Mouse (Mus musculus) layer of hippocampus, postnatal 14 days (tissue): ENCODE results near the gene Med21. TPM values are rescaled to one million over a fixed set of nuclear protein-coding genes. Genes with fewer than 3 reads are reported as not detected.

ENCODE experiments used
- DNase-seq, 2 experiments: peaks; one replicate each; pipeline ENCODE4 v3.0.0; 2021 to 2022; ENCODE audit warnings: low spot score in 2 of 2, mixed read lengths in 1 of 2
- long read RNA-seq, 2 experiments: library from polyadenylated mRNA; stranded (forward); transcript quantifications; one replicate each; pipeline ENCODE4 v2.0.0; 2021
- total RNA-seq, 2 experiments: library from RNA; stranded (reverse); gene quantifications; 2 replicates each; pipeline ENCODE4 v1.2.3; 2021

Med21 gene
- 10 to 100 TPM; 37.2 to 47.0 TPM for total RNA-seq
- long read RNA-seq, experiment 1, transcript Med21-201 (4 exons, 814 nt) = major isoform, 21 of 25 reads
- long read RNA-seq, experiment 1, partial matches to known transcripts = 0 of 25 reads
- long read RNA-seq, experiment 1, other reads (novel, unspliced or antisense) = 3 of 25 reads
- long read RNA-seq, experiment 2, transcript Med21-201 (4 exons, 814 nt) = major isoform, 38 of 40 reads
- long read RNA-seq, experiment 2, partial matches to known transcripts = 0 of 40 reads
- long read RNA-seq, experiment 2, other reads (novel, unspliced or antisense) = 2 of 40 reads

DNA sequence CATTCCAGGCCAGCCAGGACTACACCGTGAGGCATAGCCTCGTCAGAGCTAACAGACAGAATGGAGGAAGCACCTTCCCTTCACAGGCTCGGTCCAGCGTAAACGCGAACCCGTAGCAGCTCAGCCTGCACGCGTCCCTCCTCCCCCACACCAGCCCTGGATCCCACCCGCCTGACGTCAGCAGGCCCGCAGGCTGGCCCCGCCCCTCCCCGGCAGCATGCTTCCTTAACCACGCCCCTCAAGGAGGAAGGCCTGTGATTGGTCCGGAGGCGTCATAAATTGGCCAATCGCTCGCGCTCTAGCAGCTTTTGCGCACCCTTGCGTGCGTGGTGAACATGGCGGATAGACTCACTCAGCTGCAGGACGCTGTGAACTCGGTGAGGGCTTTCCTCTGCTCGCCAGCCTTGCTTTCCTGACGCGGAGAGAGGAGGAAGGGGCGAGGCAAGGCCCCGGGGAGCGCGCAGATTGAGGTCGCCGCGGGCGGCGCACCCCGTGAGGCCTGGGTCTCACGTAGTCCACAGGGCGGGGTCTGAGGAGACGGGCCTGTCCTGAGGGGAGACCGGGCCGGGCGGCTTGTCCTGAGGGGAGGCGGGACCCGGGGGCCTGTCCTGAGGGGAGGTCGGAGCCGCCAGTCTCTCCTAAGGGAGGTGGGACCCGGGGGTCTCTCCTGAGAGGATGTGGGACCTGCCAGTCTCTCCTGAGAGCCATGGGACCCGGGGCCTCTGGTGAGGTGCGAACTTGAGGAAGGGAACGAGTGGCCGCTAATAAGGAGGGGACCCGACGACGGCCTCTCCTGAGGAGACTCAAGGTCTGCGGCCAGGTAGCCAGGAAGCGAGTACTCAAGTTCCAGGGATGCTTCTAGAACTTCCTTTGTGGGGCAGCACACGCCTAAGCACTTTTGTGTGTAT is at the start of gene Med21, which contains the start of gene Tm7sf3:
TSS of gene Med21 (plus strand) at position 272 of the 908 bp plus-strand sequence.
TSS of gene Tm7sf3 (minus strand) at position 549 of the 908 bp plus-strand sequence.
- peak; percentile 94 to 99 for DNase-seq

DNA sequence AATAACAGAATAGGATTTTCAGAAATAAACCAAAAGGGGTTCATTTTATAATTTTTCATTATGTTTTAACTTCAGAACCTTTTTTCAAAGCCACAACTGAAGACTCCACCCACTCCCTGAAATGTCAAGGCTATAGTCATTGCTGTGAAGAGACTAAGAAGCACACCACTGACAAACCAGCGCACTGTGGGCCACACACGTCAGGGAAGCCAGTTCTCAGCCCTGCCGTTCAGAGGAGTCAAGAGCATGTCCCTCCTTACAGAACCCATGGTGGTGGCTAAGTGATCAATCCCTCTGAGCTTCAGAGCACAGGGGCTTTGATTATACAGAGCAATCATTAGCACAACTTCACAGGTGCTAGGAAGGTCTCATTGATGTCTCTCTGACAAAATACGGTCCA is 39.7 kb upstream of the Med21 start:
- no peak for DNase-seq

DNA sequence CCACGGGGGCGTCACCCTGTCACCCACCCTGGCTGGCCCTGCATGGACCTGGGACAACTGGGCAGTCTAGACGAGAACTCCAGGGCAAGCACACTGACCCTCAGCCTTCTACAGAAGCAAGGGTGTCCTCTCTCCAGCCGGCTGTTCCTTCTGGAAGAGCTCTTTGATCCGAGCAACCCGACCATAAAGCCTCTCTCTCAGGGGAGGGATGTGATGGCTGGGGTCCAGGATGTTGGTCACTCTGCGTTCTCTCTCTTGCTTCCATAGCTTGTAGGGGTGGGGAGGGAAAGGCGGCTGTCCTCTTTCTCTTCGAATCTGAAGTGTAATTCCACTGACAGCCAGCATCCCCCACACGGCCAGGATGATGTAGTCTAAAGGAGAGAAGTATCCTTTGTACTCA is 38.7 kb upstream of the Med21 start:
- no peak for DNase-seq

DNA sequence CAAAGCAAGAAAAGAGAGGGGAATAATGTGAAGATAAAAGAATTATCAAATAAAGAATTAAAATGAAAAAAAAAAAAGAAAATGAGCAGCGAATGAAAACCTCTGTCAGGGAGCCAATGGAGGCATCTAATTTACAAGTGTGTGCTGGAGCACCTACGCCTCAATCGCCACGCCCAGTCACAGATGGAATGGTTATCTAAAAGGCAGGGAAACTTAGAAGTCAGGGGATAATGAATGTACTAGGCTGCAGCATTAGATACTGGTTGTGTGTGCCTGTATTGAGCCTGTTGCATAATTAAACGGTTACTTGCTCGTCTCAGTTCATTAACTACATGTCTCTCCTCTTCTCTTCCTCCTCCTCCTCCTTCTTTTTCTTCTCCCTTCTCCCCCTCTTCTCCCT is 31.0 kb upstream of the Med21 start:
- no peak for DNase-seq

DNA sequence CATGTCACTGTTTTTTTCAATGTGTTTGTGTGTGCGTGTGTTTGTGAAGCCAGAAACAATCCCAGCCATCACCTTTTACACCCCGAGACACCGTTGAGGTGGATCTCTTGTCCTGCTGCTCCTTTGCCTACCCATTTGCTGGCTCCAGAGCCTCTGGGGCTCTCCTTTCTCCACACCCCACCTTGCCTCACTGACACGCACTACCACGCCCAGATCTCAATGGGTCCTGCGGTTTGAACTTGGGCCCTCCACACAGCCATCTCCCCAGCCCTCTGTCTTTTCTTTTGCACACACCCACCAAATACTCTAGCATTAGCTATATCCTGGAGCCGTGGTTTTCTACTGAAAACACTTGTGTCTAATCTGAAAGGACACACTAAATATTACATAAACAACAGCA is 30.4 kb upstream of the Med21 start:
- DNase-seq = no peak

DNA sequence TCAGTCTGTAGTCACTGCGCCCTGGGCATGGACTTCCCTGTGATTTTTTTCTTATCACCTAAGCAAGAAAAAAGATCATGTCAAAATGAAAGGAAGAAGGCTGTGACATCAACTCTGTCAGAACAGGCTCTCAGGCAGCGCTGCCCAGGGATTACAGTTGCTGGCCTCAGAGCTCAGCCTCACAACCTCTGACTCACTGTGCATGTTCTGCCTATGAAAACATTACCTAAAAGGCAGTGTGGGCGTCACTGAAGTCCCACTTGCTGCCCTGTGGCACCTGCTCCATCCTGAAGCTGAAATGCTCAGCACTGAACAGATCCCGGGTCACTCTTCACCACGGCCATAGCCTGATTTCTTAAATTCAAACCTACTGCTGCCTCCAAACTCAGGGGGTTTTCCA is 29.6 kb upstream of the Med21 start:
- DNase-seq = no peak

DNA sequence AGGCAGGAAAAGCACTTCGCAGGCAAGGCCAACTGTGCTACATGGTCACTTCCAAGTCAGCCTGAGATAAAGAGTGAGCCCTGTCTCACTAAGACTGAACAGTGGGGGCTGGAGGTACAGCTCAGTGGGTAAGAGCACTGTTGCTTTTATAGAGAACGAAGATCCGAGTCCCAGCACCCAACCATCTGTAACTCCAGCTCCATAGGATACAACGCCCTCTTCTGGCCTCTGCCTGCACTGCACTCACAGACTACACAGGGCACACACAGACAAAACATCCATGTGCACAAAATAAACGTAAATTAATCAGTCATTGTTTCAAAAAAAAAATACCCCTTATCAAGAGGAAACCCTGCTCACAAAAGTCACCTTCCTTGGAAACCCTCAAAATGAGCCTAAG is 28.4 kb upstream of the Med21 start:
- no peak for DNase-seq

DNA sequence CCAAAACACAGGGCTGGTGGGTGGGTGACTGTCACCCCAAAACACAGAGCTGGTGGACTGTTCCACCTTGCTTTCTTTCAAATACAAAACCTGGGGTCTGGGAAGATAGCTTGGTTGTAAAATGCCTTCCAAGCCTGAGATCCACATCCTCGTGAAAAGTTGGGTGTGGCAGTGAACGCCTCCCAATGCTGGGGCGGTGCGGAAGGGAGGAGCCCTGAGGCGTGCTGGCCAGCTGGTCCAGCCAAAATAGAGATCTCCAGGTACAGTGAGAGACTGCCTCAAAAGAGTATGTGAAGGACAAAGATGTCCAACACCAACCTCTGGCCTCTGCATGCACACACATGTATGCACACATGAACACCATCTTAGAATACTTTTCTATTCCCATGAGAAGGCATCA is 27.8 kb upstream of the Med21 start:
- DNase-seq = no peak

DNA sequence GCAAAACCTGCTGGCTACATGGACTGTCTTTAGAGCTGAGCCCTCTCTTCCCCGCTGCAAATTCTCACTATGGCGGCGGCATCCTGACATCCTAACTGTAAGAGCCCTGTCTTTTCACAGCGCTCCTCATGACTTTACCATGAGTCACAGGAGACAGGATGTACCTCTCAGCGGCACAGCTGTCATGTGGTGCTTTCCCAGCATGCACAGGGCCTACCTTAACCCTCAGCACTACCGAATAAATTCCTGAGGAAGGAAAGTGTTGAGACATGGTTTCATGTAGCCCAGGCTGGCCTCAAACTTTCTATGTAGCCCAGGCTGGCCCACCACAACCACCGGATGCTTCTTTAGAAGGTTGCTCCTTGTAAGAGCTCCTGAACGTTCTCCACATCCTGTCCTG is 26.5 kb upstream of the Med21 start:
- DNase-seq = no peak

DNA sequence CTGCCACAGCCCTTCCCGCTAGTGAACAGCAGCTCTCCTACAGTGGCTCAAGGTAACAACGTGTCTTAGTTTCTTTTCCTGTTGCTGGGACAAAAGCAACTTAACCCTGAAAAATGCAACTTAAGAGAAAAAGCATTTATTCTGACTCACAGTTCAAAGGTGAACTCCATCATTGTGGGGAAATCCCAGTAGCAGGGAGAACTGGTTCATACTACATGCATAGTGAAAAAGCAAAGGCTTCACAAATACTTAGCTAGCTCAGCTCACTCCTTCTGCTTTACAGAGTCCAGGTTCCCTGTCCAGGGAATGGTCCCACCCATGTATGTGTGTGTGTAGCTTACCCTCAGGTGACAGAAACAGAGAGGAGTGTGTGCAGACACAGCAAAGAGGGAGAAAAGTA is 25.7 kb upstream of the Med21 start:
- no peak for DNase-seq

DNA sequence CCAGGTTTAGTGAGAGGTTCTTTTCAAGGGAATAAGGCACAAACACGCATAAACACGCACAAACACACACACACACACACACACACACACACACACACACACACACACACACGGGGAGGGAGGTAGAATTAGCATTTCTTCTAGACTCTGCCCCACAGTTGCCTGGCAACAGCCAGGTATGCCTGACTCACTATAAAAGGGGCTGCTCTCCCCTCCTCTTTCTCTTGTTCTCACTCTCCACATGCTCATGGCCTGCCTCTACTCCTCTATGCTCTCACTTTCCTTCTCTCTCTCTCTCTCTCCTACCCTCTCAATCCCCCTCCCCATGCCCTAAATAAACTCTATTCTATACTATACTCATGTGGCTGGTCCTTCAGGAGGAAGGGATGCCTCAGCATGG is 14.2 kb upstream of the Med21 start:
- DNase-seq = no peak

DNA sequence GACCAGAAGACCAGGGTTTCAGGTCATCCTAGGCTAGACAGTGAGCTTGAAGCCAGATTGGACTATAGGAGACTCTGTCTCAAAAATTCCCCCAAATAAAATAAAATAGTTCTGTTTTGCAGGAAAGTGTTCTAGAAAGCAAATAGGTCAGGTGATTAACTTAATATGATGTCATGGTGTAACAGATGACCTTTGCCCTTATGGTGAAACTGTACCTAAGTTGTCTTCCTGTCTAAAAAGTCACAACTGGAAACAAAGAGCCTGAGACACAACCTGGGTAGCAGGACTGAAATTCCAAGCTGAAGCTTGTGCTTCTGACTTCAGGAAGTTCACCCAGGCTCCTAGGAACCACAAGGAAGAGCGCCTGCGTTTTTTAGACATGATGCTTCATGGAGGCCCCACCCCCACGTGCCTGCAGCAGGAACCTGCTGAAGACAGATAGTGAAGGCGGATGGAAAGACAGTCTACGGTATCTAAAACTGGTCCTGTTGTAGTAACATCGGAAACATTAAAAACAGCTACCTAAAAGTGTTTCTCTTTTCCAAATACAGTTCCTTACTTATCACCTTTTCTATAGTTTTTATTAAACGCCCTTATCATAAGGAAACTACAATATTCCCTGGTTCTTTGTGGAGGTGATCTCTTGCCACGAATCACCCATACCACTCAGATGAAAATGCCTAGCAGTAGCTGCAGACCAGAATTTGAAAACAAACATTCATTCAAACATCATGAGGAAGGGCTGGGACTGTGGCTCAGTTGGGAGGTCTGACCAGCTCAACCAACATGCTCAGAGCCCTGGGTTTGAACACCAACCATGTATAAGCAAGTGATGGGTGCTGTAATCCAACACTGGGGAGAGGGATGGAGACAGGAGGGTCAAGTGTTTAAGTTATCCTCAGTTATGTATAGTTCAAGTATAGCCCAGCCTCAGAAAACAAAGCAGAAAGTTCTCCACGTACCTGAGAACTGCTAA is 12.3 kb upstream of the Med21 start:
- DNase-seq = no peak

DNA sequence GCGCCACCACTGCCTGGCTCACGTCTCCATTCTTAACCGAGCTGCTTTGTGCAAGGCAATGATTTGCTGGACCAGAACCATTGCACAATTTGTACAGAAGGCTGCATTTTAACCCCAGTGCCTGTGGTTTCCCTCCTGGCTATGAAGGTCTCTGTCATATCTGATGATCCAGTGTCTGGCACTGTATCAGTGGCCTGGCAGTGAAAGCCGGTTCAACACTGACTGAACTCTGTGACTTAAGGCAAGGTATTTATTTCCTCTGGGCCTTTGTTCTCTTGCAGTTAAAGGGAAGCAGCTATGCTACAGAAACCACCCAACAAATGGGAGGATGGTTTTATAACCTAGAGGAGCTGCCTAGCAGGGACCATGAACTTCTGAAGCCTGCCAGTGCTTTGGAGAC is 11.4 kb upstream of the Med21 start:
- no peak for DNase-seq

DNA sequence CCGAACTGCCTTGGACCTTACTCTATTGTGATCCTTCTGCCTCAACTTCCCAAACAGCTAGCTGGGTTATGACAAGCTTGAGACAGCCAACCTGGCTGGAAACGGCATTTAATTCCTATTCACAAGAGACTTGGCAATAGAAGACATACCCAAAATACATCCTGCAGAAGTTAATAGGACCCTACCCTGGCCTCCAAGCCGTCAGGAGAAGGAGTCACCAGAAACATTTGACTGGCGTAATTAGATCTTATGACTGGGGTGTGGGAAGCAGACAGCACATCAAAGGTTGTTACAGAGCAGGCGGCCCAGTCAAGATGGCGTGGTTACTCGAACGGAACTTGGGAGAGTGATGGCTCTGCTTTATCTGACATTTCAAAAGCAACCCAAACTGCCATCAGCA is 10.5 kb upstream of the Med21 start:
- no peak for DNase-seq

DNA sequence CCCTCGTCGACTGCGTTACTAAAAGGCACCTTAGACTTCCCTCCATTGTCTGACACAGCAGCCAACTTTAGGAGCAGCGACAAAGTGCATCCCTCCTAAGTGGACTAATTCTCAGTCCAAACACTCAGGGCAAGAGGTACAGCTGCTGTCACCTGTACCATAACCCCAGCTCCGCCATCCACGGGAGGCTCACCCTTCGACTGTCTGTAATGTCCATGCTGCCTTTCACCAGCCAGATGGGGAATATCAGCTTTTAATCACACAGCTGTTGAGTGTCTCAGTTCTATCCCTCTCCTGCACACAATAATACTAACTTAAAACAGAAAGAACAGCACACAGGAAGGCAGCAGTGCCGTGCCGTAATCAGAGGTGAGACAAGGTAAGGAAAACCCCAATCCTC is 9.9 kb upstream of the Med21 start:
- no peak for DNase-seq

DNA sequence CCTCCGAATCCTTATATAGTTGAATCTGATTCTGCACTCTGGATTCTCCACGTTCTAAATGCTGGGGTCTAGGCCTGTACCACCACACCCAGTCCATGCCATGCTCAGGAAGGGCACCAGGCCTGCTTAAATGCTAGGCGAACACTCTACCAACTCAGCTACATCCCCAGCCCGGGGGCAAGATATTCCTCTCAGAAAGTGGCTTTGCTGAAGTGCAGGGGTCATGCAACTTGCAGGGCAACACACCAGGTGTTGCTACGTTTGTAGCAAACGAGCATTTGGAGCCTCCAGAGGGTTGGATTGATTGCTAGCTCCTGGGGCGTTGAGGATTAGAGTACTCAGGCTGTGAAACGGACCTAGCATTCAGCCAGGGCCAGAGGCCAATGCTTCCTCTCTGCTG is 9.2 kb upstream of the Med21 start:
- DNase-seq = no peak

DNA sequence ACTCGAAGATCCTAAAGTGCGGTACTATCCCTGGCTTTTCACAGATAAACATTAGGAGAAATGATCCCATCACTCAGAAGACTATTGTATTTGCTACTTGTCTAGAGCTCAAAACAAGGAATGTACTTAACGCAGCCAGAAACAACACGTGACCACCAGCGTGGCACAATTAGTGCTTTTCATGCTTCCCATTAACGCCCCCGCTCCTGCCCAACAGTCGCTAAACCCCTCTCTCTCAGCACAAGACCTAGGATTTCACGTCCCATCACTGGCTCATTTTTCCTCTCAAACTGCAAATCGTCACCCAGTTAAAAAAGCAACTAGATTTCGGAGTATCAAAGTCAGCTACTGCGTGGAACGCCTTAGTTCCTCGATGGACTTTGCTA is 8.7 kb upstream of the Med21 start:
- peak; percentile 41 to 59 for DNase-seq

DNA sequence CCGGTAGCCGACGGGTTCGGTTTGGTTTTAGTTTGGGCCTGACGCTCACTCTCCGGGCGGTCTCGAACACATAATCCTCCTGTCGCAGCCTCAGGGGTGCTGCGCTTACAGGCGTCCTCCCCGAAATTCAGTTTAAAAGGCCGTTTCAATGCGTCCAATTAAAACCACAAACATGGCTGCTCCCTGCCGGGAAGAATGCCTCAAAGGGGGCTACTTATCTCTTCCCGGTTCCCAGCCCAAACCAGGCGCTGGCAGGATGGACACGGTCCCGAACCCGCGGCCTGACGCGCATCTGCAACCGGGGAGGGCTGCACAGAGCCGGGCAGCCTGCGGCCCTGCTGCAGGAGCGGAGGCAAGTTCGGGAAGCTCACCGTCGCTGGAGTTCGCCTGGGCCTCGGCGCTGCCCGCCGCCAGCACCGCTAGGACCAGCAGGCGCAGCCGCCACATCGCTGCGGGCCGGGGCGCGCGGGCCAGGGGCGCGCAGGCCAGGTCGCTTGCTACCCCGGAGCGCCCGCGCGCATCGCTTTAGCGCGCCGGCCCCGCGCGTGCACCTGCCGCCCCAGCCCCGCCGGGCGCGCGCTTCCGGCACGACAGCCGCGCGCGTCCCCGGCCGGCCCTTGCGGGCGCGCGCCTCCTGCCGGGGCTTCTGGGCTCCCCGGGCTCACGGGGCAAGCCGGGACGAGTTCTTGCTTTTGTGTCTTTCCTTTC is 8.2 kb upstream of the Med21 start:
- DNase-seq = peak; percentile 62 to 77

DNA sequence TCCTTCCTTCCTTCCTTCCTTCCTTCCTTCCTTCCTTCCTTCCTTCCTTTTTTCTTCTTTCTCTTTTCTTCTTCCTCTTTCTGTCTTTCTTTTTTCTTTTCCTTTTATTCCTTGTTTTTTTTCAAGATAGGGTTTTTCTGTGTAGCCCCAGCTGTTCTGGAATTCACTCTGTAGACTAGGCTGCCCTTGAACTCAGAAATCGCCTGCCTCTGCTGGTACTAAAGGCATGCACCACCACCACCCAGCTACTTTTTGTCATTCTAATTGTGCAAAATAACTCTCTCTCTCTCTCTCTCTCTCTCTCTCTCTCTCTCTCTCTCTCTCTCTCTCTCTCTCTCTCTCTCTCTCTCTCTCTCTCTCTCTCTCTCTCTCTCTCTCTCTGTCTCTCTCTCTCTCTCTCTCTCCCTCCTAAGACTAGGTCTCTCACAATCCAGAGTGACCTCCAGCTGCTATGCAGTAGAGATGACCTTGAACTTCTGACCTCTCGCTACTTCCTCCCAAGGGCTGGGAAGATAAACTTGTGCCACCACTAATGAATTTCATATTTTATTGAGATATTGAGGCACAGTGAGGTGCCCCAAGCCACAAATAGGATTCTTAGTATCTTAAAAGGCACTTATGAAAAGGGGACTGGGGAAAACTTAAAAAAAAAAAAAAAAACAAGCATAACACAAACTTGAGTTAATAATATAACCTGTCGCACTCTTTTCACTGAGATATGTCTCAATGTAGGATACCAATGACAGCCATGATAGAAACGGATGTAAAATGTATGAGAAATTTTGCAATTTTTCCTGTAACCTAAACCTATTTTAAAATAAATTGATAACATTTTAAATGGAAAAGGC is 7.4 kb upstream of the Med21 start:
- DNase-seq = no peak

DNA sequence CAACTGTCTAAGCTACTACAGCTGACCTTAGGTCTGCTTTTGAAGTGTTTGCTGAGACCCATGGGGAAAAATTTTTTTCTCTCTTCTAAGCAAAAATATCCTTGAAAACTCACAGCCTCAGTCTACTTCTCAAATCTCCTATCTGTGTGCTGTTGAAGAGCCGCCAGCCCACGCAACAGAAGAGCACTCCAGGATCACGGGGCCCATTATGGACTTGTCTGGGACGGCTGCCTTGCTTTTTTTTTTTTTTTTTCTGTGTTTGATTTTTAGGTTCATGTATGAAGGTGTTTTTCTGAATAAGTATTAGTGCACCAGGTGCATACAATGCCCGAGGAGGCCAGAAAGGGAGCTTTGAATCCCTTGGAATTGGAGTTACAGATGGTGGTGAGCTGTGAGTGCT is 5.9 kb upstream of the Med21 start:
- DNase-seq = no peak
